Mouse (Mus musculus) E14TG2a.4 (cell line): ENCODE measurements around the gene Sugct.

Experiments
- CTCF ChIP-seq: conservative IDR thresholded peaks from 2 replicates; pipeline ENCODE4 v1.5.1; 2014; ENCODE audit warnings: low read length
- POU5F1 ChIP-seq: IDR thresholded peaks from 2 replicates; pipeline ENCODE4 v1.6.1; 2014; ENCODE audit warnings: low read length, borderline replicate concordance

DNA sequence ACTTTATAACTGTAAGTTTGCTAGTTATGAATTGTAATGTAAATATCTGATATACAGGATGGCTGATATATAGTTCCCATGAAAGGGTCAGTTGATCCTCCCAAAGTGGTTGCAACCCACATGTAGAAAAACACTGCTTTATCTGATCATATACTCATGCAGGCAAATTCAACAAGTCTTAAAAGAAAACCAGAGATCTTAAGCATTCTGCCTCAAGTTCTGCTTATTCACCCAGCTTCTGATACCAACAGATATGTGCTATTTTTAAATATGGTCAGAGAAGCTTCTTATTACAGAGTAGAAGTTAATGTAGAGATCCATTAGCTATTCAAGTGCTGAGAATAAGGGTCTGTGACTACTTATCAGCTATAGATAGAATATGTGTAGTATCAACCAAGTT lies 6.0 kb upstream of the Sugct start:
- TF ChIP-seq CTCF (no peak), POU5F1 (no peak)
